Mouse (Mus musculus): ENCODE measurements around the gene Syne4.

DNA sequence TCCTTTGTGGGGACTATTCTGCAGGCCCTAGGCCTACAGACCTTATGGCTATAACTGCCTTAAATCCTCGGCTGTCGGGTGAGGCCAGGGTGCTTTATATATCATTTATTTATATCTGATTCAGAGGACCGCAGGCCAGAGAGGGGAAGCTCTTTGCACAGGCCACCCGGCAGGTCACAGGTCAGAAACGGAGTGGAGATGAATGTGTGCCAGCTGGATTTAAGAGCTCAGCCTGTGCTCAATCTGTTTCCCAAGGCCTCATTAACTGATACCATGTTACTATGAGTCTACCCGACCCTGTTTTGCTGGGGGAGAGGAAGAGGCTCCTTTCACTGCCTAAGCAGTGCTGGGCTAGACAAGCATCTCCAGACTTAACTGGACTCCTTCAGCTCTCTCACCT, 40.2 kb upstream of the Syne4 start:
- TF ChIP-seq POLR2A (IDR thresholded peaks at IDR 0.05; ENCODE audit: insufficient read length, low read depth) (no peak), MAX (IDR thresholded peaks at IDR 0.05; ENCODE audit: low read depth) (no peak)
